Mouse (Mus musculus) kidney, adult 2 months (tissue): ENCODE measurements at regions not wholly inside any gene's neighbourhood (a gene's known extent, or its start where the extent isn't known, plus 50 kb on each side); places are given as distances from the start of the nearest gene placed in this dataset.

Source experiments
- CTCF ChIP-seq: fragments of 200-500 bp; conservative IDR thresholded peaks from 2 replicates; pipeline ENCODE4 v1.5.1; 2011; ENCODE audit warnings: low read depth, mild to moderate bottlenecking, control low read depth, low read length, moderate library complexity, mixed read lengths; ENCODE audit not compliant: insufficient read depth, insufficient read length
- POLR2A ChIP-seq: fragments of 200-500 bp; IDR thresholded peaks from one replicate; pipeline ENCODE4 v1.6.1; 2011; ENCODE audit warnings: low read depth, low read length, control low read depth

- TF ChIP-seq CTCF: no peak
- TF ChIP-seq POLR2A: no peak
Observed at GRCm38 (mm10) chr15:62176076-62176475, 1253.3 kb upstream of the A1bg start.
